Mouse (Mus musculus): Measurements from ENCODE around the gene Cacybp. TPM values are rescaled to one million over a fixed set of nuclear protein-coding genes. Genes with fewer than 3 reads are reported as not detected.

Gene Cacybp
- polyA plus RNA-seq (2015; fragmentation: Nextera tagmentation; extraction: Ambion mirVana): 182 TPM in 2 replicates

GRCm38 (mm10) chr1:160212703-160213669 lies at the start of gene Cacybp:
Gene Cacybp (minus strand): TSS chr1:160212875.
- WGBS: under 1% methylated on average over 76 of the region's 76 CpGs
- H3K36me3 ChIP-seq: no peaks in the 10 kb centered on the region
- no peaks in the 10 kb centered on the region for H3K27me3 ChIP-seq
- ATAC-seq (ENCODE audit: insufficient number of reproducible peaks, low FRiP score, low TSS enrichment, low read depth): peak; percentile 99
- peak within 1 kb of the TSS; percentile 89 for H3K9ac ChIP-seq
- H3K4me1 ChIP-seq: peaks cover 11% of the 10 kb centered on the region
- peak within 1 kb of the TSS; percentile 59 for H3K4me2 ChIP-seq
- H3K27ac ChIP-seq: peak within 1 kb of the TSS; percentile 100
- H3K9me3 ChIP-seq: no peaks in the 10 kb centered on the region
- peak within 1 kb of the TSS; percentile 92 for H3K4me3 ChIP-seq

- H3K36me3 ChIP-seq: no peaks in the 10 kb centered on the region
- no peak overlapping the region for H3K9ac ChIP-seq
- no peak overlapping the region for H3K4me3 ChIP-seq
- no peaks in the 10 kb centered on the region for H3K9me3 ChIP-seq
- no peak for ATAC-seq (ENCODE audit: insufficient number of reproducible peaks, low FRiP score, low TSS enrichment, low read depth)
- WGBS: 60% methylated on average over 4 of the region's 4 CpGs
- peaks cover 15% of the 10 kb centered on the region; the same call in 1 of the 2 replicates for H3K4me1 ChIP-seq
- no peak overlapping the region for H3K4me2 ChIP-seq
- no peak overlapping the region for H3K27ac ChIP-seq
- H3K27me3 ChIP-seq: no peaks in the 10 kb centered on the region
Observed at GRCm38 (mm10) chr1:160262415-160262814, 49.7 kb upstream of the Cacybp start.

GRCm38 (mm10) chr1:160261849-160262248 lies 49.2 kb upstream of the Cacybp start:
- H3K4me1 ChIP-seq: peaks cover 15% of the 10 kb centered on the region; the same call in 1 of the 2 replicates
- WGBS: 49% methylated on average over 2 of the region's 2 CpGs
- H3K4me2 ChIP-seq: no peak overlapping the region
- no peak overlapping the region for H3K4me3 ChIP-seq
- H3K9me3 ChIP-seq: no peaks in the 10 kb centered on the region
- H3K27ac ChIP-seq: no peak overlapping the region
- no peak overlapping the region for H3K9ac ChIP-seq
- H3K36me3 ChIP-seq: no peaks in the 10 kb centered on the region
- H3K27me3 ChIP-seq: no peaks in the 10 kb centered on the region
- ATAC-seq (ENCODE audit: insufficient number of reproducible peaks, low FRiP score, low TSS enrichment, low read depth): no peak

- H3K9ac ChIP-seq: no peak overlapping the region
- H3K27me3 ChIP-seq: no peaks in the 10 kb centered on the region
- peaks cover 15% of the 10 kb centered on the region; the same call in 1 of the 2 replicates for H3K4me1 ChIP-seq
- H3K36me3 ChIP-seq: no peaks in the 10 kb centered on the region
- H3K4me3 ChIP-seq: no peak overlapping the region
- ATAC-seq (ENCODE audit: insufficient number of reproducible peaks, low FRiP score, low TSS enrichment, low read depth): no peak
- WGBS: 68% methylated on average over 4 of the region's 4 CpGs
- H3K4me2 ChIP-seq: no peak overlapping the region
- peak overlapping the region; percentile 14; the same call in 1 of the 2 replicates for H3K27ac ChIP-seq
- no peaks in the 10 kb centered on the region for H3K9me3 ChIP-seq
Observed at GRCm38 (mm10) chr1:160260605-160261004, 47.9 kb upstream of the Cacybp start.

- no peaks in the 10 kb centered on the region for H3K9me3 ChIP-seq
- 42% methylated on average over 7 of the region's 7 CpGs for WGBS
- H3K4me3 ChIP-seq: no peak overlapping the region
- H3K4me2 ChIP-seq: no peak overlapping the region
- H3K9ac ChIP-seq: no peak overlapping the region
- no peak overlapping the region for H3K27ac ChIP-seq
- ATAC-seq (ENCODE audit: insufficient number of reproducible peaks, low FRiP score, low TSS enrichment, low read depth): no peak
- peaks cover 15% of the 10 kb centered on the region; the same call in 1 of the 2 replicates for H3K4me1 ChIP-seq
- H3K27me3 ChIP-seq: no peaks in the 10 kb centered on the region
- H3K36me3 ChIP-seq: 0 out of 2 replicates have a peak, but pooled peaks cover 2% of the 10 kb centered on the region
Observed at GRCm38 (mm10) chr1:160259884-160260283, 47.2 kb upstream of the Cacybp start.

GRCm38 (mm10) chr1:160253108-160253507 lies 40.4 kb upstream of the Cacybp start:
- no peaks in the 10 kb centered on the region for H3K9me3 ChIP-seq
- 92% methylated on average over 2 of the region's 2 CpGs for WGBS
- peaks cover 6% of the 10 kb centered on the region; the same call in 1 of the 2 replicates for H3K4me1 ChIP-seq
- no peak overlapping the region for H3K4me2 ChIP-seq
- ATAC-seq (ENCODE audit: insufficient number of reproducible peaks, low FRiP score, low TSS enrichment, low read depth): no peak
- no peak overlapping the region for H3K9ac ChIP-seq
- no peak overlapping the region for H3K27ac ChIP-seq
- no peak overlapping the region for H3K4me3 ChIP-seq
- H3K36me3 ChIP-seq: 0 out of 2 replicates have a peak, but pooled peaks cover 2% of the 10 kb centered on the region
- H3K27me3 ChIP-seq: no peaks in the 10 kb centered on the region

GRCm38 (mm10) chr1:160251388-160252007 lies 38.8 kb upstream of the Cacybp start:
- Histone ChIP-seq H3K36me3 (0 out of 2 replicates have a peak, but pooled peaks cover 2% of the 10 kb centered on the region), H3K9ac (no peak overlapping the region), H3K9me3 (no peaks in the 10 kb centered on the region), H3K4me2 (no peak overlapping the region), H3K4me3 (no peak overlapping the region), H3K27me3 (no peaks in the 10 kb centered on the region), H3K27ac (peak overlapping the region; percentile 54; the same call in 1 of the 2 replicates), H3K4me1 (peaks cover 6% of the 10 kb centered on the region; the same call in 1 of the 2 replicates)
- no peak for ATAC-seq (ENCODE audit: insufficient number of reproducible peaks, low FRiP score, low TSS enrichment, low read depth)
- WGBS: 45% methylated on average over 5 of the region's 5 CpGs

- H3K4me2 ChIP-seq: no peak overlapping the region
- no peaks in the 10 kb centered on the region for H3K27me3 ChIP-seq
- H3K36me3 ChIP-seq: 0 out of 2 replicates have a peak, but pooled peaks cover 2% of the 10 kb centered on the region
- 37% methylated on average over 4 of the region's 4 CpGs for WGBS
- no peak for ATAC-seq (ENCODE audit: insufficient number of reproducible peaks, low FRiP score, low TSS enrichment, low read depth)
- no peak overlapping the region; the same call in none of the 2 replicates for H3K27ac ChIP-seq
- H3K9me3 ChIP-seq: no peaks in the 10 kb centered on the region
- H3K4me3 ChIP-seq: no peak overlapping the region
- H3K4me1 ChIP-seq: peaks cover 6% of the 10 kb centered on the region; the same call in 1 of the 2 replicates
- H3K9ac ChIP-seq: no peak overlapping the region
Observed at GRCm38 (mm10) chr1:160250782-160251181, 38.1 kb upstream of the Cacybp start.

- peaks cover 6% of the 10 kb centered on the region; the same call in 1 of the 2 replicates for H3K4me1 ChIP-seq
- H3K9me3 ChIP-seq: no peaks in the 10 kb centered on the region
- 66% methylated on average over 3 of the region's 3 CpGs for WGBS
- H3K27ac ChIP-seq: no peak overlapping the region
- no peak for ATAC-seq (ENCODE audit: insufficient number of reproducible peaks, low FRiP score, low TSS enrichment, low read depth)
- H3K36me3 ChIP-seq: no peaks in the 10 kb centered on the region
- no peaks in the 10 kb centered on the region for H3K27me3 ChIP-seq
- H3K9ac ChIP-seq: no peak overlapping the region
- H3K4me2 ChIP-seq: no peak overlapping the region
- no peak overlapping the region for H3K4me3 ChIP-seq
Observed at GRCm38 (mm10) chr1:160249786-160250185, 37.1 kb upstream of the Cacybp start.

- Histone ChIP-seq H3K9me3 (no peaks in the 10 kb centered on the region), H3K27me3 (no peaks in the 10 kb centered on the region), H3K36me3 (no peaks in the 10 kb centered on the region), H3K9ac (no peak overlapping the region), H3K27ac (no peak overlapping the region), H3K4me1 (peaks cover 6% of the 10 kb centered on the region; the same call in 1 of the 2 replicates), H3K4me3 (no peak overlapping the region), H3K4me2 (no peak overlapping the region)
- ATAC-seq (ENCODE audit: insufficient number of reproducible peaks, low FRiP score, low TSS enrichment, low read depth): no peak
- 72% methylated on average over 9 of the region's 9 CpGs for WGBS
Observed at GRCm38 (mm10) chr1:160247473-160247872, 34.8 kb upstream of the Cacybp start.

- H3K9ac ChIP-seq: no peak overlapping the region
- no peak overlapping the region for H3K4me2 ChIP-seq
- H3K9me3 ChIP-seq: no peaks in the 10 kb centered on the region
- H3K27ac ChIP-seq: no peak overlapping the region
- no peaks in the 10 kb centered on the region for H3K36me3 ChIP-seq
- no peak overlapping the region for H3K4me3 ChIP-seq
- H3K27me3 ChIP-seq: no peaks in the 10 kb centered on the region
- WGBS: 58% methylated on average over 4 of the region's 4 CpGs
- H3K4me1 ChIP-seq: peaks cover 6% of the 10 kb centered on the region; the same call in 1 of the 2 replicates
- ATAC-seq (ENCODE audit: insufficient number of reproducible peaks, low FRiP score, low TSS enrichment, low read depth): no peak
Observed at GRCm38 (mm10) chr1:160246844-160247243, 34.2 kb upstream of the Cacybp start.

Data from limb, embryonic 15.5 days (tissue).